Mouse (Mus musculus) gastrocnemius, postnatal 10 days (tissue): Measurements from ENCODE around the gene Krt1. TPM values are rescaled to one million over a fixed set of nuclear protein-coding genes. Genes with fewer than 3 reads are reported as not detected.

Source experiments
- DNase-seq: peaks from one replicate; pipeline ENCODE4 v3.0.0; 2021; ENCODE audit warnings: mixed read lengths
- microRNA-seq, 2 experiments: library from miRNA; unstranded; fragments of <30 nt; microRNA quantifications; one replicate each; pipeline ENCODE4 v1.2.0; 2021
- total RNA-seq, 2 experiments: library from RNA; stranded (reverse); gene quantifications; 2 replicates each; pipeline ENCODE4 v1.2.3; 2021

Krt1 gene
- total RNA-seq, 2 experiments from 2014 or later: not detected

DNA sequence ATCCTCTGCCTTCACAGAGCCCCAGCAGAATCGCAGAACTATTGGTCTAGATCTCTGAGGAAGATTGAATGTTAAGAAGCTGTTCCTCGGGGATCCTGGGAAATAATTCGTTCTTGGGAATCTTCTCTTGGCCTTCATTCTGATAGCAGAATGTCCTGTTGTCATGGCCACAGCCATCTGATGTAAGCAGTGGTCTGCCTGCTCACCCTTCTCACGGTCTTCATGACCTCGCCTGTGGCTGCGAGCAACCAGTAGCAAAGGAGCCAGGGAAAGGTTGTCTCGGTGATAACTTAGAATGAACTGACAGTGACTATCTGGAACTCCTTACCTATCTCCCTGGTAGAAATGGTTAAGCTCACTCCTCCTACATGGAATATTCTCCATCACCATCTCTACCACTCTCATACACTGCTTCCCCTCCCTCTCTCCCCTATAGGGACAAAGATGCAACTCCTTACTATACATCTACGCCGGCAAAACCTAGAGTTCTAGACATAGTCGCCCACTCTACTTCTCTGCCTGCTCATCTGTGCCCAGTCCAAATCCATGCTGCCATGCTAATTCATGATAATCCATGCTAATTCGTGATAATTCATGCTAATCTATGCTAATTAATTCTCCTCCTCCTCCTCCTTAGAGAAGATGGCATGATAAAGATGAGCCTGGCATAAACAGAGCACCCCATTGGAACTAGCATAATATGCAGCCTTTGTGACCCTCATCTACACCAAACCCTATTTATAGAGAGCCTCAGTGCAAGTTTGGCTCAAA, 47.4 kb downstream of the Krt1 start:
- DNase-seq: no peak

DNA sequence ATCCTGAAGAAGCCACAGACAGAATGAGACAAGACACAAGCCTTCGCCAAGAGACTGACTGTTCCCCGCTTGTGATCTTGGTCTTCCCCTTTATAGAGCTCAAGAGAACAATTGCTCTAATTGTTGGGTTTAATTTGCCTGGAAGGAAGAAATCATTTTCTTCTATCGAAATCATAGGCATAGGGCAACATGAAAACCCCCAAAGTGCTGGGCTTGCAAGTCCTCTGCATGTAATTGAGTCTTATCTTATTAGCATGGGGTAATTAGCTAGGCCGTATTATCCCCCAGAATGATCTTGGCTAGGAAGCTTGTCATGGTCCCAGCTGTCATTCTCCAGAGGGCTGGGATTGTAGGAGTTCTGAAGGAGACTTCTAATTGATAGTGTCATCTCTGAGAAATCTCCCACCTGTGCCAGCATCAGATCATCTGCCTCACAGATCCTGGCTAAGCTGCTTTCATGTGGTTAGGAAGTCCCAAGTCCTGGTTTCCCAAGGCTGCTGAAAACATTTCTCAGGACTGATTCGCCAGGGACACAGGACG, 48.2 kb downstream of the Krt1 start, which contains the start of gene Krt73:
Gene Krt73 (minus strand): TSS at position 51 of the 540 bp plus-strand sequence.
- no peak for DNase-seq

Small RNA genes within 50 kb of the gene (microRNA-seq; reads per million reads assigned to microRNA genes)
- gene Gm44356: 0 reads per million in 2 experiments

Other genes starting within 250 kb of the Krt1 start
- not detected for gene Gm5414, start 222.6 kb downstream of the Krt1 start, total RNA-seq
- gene Gm5478, start 203.4 kb downstream of the Krt1 start, total RNA-seq: not detected
- not detected for gene Krt6b, start 170.5 kb downstream of the Krt1 start, total RNA-seq
- not detected for gene Krt6a, start 156.5 kb downstream of the Krt1 start, total RNA-seq
- gene Krt5, start 137.9 kb downstream of the Krt1 start, total RNA-seq: not detected
- gene Krt71, start 107.7 kb downstream of the Krt1 start, total RNA-seq: under 1 TPM; 0.18 to 0.28 TPM
- not detected for gene Krt72, start 64.3 kb downstream of the Krt1 start, total RNA-seq
- not detected for gene Krt73, start 48.4 kb downstream of the Krt1 start, total RNA-seq
- gene Krt2, start 32.6 kb downstream of the Krt1 start, total RNA-seq: not detected
- gene Krt77, start 18.9 kb upstream of the Krt1 start, total RNA-seq: not detected
- not detected for gene Krt76, start 42.1 kb upstream of the Krt1 start, total RNA-seq
- under 1 TPM in 1 of 2 experiments, not detected in 1; 0.21 TPM for gene Krt4, start 73.9 kb upstream of the Krt1 start, total RNA-seq
- gene Krt79, start 89.5 kb upstream of the Krt1 start, total RNA-seq: not detected
- not detected for gene Krt78, start 103.5 kb upstream of the Krt1 start, total RNA-seq
- gene Krt8, start 153.7 kb upstream of the Krt1 start, total RNA-seq: 1 to 10 TPM; 1.4 to 1.7 TPM
- 1 to 10 TPM; 1.5 to 2.5 TPM for gene Krt18, start 177.4 kb upstream of the Krt1 start, total RNA-seq
- gene Eif4b, start 223.0 kb upstream of the Krt1 start, total RNA-seq: 100 to 1,000 TPM; 151 to 152 TPM
- gene Tns2, start 249.6 kb upstream of the Krt1 start, total RNA-seq: 10 to 100 TPM; 38.8 to 41.9 TPM